Mouse (Mus musculus) heart, adult 8-10 months (tissue): ENCODE measurements around the gene Elavl2. TPM values are rescaled to one million over a fixed set of nuclear protein-coding genes. Genes with fewer than 3 reads are reported as not detected.

Source experiments
- DNase-seq: peaks from one replicate; pipeline ENCODE4 v3.0.0; 2022; ENCODE audit warnings: low spot score
- microRNA-seq: library from miRNA; unstranded; fragments of <30 nt; microRNA quantifications from one replicate; pipeline ENCODE4 v1.2.0, GENCODE M21; 2022
- total RNA-seq, 4 experiments: library from RNA; stranded (reverse); gene quantifications; 2 replicates each; pipeline ENCODE4 v1.2.4; 2022

Elavl2 gene
- total RNA-seq, 4 experiments from 2014 or later: 0.32 to 1.7 (median 0.99) TPM

- no peak for DNase-seq
Measured at GRCm38 (mm10) chr4:91213917-91214316, 186.7 kb downstream of the Elavl2 start.

- DNase-seq: no peak
Measured at GRCm38 (mm10) chr4:91208415-91209292, 191.9 kb downstream of the Elavl2 start.

Small RNAs within 50 kb of the gene (microRNA-seq; reads per million reads assigned to microRNA genes)
- gene Mir6402: not detected
